Mouse (Mus musculus) frontal cortex, adult 2 months (tissue): ENCODE measurements at regions not wholly inside any gene's neighbourhood (a gene's known extent, or its start where the extent isn't known, plus 50 kb on each side); places are given as distances from the start of the nearest gene placed in this dataset.
A peak's percentile ranks its signal among the peaks of the same experiment; 100 is the strongest.
"Not testable (repeated sequence)": the region's sequence is repeated elsewhere in the genome, so short reads cannot be mapped to it uniquely, and the experiment has no call there.

Source experiments
- DNase-seq, 2 experiments: peaks; one replicate each; pipeline ENCODE4 v3.0.0; 2022; ENCODE audit warnings: low spot score in 1 of 2; ENCODE audit errors: extremely low spot score in 1 of 2

DNA sequence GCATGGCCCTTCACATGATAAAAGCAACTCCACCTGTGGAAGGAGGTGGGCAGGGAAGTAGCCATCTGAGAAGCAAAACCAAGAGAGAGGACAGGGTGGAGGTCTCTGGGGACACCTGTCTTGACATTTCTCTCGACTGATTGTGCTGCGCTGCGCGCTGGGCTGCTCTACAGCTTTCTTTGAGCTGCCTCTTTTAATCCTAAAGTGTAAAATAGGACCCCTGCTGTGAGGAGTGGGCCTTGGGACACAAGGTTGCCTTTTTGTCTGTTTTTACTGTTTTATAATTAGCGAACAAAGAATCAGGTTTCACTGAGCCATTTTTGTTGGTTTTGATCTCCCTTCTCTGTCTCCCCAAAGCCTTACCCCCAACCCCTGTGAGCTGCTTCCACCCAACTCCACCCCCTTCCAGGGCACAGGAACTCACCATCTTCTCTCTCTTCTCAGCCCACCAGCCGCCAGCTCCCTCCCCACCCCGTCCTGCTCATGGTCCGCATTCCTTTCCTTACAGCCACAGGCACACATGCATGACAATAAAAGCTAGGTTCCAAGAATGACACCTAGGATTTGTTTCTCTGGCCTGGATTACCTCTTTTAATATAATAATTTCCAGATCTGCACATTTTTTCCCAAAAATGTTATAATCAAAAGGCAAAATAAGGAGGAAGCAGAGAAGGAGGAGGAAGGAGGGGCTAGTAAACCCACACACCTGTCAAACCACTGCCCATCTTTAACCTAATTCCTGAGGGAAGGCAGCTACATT is 57.3 kb downstream of the Cbln4 start:
- no peak for DNase-seq

DNA sequence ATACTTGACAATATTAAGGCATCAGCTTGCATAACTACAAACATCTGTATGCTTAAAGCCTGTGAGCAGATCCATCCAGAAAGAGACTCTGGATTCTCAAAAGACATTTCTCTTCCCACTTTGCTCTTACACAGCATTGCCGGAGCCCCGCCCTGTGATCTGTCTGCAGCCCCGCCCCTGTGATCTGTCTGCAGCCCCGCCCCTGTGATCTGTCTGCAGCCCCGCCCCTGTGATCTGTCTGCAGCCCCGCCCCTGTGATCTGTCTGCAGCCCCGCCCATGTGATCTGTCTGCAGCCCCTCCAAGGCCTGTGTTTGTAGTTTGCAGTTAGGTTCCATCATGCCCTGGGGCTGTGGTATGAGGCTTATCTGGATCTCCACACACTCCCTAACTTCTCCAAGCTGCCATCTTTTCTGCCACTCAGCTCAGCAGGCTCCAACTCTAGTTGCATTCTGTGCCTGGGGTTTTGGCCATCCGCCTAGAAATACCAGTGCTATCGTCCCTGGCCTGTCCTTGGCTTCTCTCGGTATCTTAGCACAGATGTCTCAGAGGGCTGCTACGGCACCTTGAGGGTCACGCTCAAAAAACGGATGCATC is 73.9 kb downstream of the Cbln4 start:
- no peak for DNase-seq

DNA sequence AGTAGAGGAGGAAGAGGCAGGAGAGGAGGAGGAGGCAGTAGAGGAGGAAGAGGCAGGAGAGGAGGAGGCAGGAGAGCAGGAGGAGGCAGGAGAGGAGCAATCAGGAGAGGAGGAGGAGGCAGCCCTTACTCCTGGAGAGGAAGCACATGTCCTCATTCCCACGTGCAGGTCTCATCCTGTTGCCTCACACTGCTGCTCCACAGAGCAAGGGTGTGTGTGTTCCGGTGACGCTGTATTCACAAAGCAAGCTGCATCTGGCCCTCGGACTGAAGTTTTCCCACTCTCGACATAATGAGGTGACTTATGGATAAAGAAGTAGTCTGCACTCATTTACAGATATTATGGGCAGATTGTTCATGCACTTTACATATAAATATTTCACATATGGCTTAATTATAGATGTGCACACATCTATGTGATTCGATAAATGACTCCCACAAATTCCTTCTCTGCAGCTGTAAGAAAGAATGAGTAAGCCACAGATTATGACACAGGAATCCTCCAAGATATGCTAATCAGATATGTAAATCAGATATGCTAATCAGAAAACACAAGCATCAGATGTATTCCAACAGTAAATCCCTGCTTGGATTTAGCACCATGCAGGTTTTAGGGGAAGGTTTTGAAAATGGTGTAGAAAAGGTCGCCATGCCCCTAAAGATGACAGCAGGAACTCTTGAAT is 96.6 kb downstream of the Cbln4 start:
- DNase-seq = peak; percentile 16 to 36

DNA sequence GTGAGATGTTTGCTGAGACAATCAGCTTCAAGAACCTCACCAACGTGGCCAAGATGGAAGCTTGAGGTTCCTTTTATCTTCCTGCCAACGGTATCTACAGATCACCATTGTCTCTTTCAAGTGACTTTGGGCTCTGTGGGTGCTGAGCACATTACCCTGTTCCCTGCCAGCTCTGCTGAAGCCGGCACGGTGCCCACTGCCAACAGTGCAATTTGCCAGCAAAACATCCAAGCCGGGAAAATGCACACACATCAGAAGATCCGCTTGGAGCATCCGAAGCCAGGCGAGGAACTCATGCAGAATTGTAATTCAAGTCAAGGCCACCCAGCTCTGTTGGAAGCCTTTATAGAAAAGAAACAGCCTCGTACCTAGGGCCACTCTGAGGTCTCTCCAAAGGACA is 100.6 kb downstream of the Cbln4 start:
- DNase-seq = peak in 1 of 2 experiments; percentile 41

DNA sequence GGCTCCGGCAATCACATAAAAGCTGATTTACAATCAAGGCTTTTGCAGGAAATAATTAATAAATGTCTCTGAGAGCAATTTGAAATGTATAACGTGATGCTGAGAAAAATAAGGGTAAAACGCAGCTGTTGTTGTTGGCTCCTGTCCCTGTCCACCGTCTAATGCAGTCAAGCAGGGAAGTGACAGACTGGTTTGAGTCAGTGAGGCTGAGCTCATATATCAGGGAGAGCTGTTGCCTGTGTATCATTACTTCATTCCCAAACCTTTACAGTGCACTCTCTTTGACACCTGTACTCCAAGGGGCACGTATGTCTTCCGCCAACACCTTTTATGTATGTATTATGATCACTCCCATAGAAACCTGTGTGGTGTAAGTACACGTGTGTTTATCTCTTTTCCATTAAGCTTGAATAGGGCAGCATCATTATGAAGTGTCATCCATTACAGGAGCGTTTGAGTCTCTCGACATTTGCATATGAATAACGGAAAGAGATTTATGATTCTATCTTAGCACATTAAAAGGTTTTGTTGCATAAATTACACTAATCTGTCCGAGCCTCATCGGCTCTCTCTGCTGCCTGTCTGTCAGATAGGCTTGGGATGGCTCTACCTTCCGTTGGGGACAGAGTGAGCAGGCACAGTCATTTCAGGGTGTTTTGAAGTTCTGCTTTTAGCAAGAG is 107.5 kb downstream of the Cbln4 start:
- DNase-seq = no peak

DNA sequence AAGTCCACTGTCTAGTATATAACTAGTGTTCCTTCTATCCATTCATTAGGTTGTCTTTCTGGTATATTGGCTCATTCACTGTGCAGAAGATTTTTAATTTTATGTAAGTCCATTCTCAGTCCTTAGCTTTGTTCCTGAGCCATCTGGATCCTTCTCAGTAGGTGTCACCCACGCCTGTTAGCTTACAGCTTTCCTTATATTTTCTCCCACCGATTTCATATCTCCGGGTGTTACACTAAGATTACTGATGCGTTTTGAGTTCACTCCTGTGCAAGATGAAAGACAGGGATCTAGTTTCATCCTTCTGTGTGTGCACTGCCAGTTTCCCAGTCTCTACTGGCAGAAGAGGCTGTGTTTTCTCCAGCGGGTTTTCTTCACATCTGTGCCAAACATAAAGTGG is 122.3 kb downstream of the Cbln4 start:
- peak; percentile 29 to 68 for DNase-seq

DNA sequence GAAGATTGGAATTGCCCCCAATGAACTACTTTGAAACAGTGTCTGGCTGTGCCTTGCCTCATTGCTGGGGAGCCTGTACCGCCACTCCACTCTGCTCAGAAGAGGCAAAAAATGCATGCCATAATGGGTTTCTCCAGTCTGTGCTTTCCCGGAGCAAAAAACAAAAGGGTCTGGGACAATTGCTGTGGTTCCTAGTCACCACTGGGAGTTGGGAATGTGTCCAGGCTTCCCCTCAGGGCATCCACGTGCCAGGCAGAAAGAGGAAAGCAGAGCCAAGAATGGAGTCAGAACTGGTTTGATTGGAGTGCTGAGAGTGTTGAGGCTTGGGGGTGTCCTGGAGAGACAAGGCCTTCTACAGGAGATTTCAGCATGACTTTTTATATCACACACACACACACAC is 156.0 kb downstream of the Cbln4 start:
- no peak for DNase-seq

DNA sequence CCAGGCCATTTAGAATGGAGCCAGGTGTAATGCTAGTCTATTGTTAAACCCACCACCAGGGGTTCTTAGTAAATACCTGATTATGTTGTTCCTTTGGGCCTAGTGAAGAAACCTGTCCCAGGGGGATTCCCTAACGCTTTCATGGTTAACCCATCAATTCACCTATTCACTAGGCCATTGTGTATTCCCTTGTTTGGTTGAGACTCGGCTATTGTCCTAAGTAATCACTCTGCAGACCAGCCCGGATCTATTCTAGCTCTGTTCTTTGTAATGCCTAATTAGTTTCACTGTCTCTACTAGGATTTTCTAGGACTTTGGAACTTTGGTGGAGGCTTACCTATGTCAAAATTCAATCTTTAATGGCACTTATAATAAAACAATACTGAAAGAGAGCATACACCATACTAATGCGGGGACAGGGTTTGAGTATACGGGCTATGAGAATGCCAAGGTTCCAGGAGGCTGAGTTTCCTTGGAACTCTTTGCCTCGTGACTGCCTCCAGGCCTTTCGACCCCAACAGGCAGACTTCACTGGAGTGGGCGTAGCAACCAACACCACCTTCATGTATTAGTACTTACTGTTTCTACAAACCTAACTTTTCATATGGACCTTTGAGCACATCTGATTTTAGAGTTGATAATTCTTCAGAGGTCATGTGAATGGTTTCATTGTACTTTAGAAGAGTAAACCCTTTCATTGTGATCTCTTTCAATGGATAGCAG is 163.9 kb downstream of the Cbln4 start:
- DNase-seq = not testable (repeated sequence)

DNA sequence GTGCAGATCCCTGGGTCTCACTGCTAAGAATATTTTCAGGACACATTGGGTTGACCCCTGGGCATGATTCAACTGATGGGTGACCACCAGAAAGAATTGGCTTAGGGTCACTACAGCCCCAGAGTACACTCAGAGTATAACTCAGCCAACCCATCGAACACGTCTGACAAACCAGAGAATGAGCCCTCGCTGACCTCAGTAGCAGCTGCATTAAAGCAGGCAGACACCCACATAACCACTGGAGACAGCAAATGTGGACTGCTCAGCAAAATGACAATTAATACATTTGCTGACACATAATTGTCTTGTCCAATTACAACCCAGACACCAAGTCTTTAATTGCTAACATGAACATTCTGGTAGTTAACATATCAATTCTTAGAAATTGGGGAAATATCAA is 175.7 kb downstream of the Cbln4 start:
- DNase-seq = no peak

DNA sequence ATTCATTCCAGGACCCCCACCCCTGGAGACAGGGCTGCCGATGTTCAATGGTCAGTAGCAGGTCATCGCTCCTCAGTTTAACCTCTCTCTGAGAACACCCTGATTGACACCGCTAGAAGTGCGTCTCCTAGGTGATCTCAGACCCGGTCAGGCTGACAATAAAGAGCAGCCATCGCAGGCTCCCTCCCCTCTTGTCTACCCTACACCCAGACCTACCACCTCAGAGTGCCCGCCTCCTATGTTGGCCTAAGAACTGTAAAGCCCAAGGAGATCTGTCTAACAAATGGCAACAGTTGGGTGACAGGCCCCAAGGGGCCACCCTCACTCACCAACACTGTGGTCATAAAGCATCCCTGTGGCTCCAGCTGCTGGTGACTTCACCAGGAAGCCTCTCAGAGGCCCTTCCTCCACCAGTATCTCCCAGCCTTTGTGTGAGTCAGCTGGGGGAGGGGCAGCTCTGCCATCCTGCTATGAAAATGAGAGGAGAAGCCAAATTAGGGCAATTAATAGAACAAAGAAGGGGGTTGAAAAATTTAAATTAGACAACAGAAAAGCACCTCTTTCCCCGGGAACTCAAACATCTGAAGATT is 178.8 kb downstream of the Cbln4 start:
- no peak for DNase-seq

DNA sequence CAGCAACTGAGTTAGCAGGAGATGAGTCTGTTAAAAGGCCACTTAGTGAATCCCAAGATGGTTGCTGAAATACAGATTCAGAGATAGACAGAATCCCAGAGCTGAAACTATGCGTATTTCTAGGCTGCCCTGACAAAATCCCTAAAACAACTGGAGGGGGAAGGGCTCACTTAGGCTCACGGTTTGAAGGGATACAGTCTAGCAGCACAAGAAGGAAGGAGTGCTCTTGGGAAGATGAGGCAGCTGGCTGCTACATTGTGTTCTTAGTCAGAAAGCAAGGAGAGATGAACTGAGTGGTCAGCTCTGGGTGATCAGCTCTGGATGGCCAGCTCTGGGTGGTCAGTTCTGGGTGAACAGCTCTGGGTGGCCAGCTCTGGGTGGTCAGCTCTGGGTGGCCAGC is 180.6 kb downstream of the Cbln4 start:
- no peak for DNase-seq

DNA sequence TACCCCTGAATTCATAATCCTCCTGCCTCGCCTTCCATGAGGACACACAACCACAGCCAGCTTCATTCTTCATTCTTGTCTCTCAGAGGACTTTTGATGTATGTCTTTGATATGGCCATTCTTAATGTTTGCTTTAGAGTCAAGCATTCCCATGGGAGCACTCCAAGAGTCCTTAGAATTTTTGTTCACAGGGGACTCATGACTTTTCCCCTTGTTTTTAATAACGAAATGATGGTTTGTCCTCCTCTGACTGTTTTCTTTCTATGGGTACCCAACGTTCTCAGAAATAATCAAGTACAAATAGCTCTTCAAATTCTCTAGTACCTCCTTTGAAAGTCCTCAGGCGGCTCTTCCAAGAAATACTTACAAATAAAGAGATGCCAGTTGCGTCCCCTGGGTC is 184.4 kb downstream of the Cbln4 start:
- no peak for DNase-seq

DNA sequence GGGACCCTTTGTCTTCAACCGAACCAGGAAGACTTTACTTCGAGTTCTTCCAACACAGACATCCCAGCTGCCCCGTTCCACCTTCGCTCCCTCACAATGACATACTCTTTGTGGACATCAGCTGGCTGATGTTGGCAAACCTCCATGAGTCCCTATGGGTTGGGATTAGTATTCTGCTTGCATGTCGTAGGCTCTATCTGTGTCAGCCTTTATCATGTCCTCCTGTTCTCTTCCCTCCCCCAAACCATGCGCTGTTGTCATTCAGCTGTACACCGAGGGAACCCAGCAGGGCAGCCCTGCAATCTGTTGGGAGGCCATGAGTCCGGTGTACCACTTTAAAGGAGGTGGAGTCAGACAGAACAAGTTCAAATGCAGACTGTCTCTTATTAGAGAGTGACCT is 186.8 kb downstream of the Cbln4 start:
- DNase-seq = no peak

DNA sequence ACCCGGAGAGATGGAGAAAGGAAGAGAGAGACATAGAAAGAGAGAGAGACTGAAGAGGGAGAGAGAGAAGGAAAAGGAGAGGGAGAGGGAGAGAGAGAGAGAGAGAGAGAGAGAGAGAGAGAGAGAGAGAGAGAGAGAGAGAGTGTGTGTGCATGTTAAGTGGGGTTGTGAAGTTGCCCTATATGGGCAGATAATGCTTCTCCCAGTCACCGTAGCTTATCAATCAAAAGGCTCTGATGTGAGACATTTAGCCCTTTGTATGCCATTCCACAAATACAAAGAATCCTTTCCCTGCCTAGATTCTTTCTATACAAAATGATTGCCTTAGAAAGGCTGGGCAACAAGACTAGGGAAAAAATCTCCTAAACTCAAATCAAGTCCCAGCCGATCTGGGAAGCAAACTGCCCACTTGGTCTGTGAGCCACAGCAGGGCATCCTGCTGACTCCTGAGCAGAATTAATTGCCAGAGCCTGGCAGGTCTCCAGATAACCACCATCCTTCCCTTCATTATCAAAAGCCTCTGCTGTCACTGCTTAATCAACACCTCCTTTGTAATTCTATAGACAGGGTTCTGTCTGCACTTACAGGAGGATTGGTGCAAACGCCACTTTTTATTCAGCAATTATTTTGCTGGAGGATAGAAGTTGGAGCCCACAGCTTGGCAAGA is 196.3 kb downstream of the Cbln4 start:
- peak in 1 of 2 experiments; percentile 4 for DNase-seq

DNA sequence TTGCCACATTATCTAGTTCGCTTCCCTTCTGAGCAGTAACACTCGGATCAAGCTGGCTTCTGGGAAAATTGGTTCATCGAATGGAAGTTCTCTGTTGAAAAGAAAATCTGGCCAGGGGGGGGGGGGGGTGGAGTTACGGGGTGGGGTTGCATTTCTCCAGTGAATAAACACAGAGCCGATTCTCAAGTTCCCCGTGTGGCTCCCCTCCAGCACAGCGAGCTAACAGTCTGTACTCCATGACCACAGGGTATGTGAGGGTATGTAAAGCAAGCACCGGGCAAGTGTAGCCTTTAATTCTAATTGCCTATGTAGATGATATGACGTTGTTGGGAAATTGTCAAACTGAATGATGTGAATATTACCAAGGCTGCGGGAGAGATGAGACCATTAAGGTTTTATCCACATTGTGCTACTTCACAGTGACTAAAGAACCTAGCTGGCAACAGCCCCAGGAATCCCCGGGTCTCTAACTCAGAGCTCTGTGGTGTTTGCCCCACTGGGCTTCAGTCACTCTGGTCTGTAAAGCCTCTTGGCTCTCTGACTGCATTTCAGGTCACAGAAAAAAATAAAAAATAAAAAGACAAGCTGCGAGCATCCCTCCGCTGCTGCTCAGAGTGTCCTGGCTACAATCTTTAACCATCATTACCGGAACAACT is 203.1 kb downstream of the Cbln4 start:
- DNase-seq = no peak

DNA sequence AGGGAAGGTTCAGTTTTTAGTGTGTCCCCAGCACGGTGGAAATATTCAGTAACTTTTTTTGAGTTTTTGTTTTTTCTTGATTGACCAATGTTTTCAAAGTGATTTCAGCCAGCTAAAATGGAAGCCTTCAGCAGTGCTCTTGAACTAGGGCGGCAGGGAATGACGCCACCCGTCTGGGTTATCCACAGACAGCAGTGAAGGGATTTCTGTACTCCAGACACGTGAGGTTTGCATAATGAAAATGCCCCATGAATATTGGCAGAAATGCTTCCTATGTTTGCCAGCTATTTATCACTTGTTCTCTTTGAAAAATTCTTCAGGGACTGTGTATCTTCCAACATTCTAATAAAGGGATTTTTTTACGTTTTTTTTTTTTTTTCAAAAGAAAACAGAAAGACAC is 221.1 kb downstream of the Cbln4 start:
- no peak for DNase-seq

DNA sequence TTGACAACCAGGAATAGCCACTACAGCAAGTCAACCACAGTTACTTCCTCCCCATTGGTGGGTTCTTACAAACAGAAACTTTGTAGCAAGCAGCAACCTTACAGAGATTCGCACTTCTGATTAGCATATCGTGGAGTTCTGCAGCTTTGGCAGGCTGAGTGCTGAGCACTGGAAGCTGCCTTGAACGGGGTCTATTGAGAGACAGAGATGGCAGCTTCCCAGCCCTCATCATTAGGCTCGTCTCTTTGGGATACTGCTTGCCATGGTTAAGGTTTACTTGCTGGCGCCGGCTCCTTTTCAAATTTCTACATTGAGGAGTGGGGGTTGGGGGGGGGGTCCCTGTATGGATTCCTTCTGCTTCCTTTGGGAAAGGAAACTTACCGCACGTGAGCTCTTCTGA is 224.8 kb downstream of the Cbln4 start:
- no peak for DNase-seq

DNA sequence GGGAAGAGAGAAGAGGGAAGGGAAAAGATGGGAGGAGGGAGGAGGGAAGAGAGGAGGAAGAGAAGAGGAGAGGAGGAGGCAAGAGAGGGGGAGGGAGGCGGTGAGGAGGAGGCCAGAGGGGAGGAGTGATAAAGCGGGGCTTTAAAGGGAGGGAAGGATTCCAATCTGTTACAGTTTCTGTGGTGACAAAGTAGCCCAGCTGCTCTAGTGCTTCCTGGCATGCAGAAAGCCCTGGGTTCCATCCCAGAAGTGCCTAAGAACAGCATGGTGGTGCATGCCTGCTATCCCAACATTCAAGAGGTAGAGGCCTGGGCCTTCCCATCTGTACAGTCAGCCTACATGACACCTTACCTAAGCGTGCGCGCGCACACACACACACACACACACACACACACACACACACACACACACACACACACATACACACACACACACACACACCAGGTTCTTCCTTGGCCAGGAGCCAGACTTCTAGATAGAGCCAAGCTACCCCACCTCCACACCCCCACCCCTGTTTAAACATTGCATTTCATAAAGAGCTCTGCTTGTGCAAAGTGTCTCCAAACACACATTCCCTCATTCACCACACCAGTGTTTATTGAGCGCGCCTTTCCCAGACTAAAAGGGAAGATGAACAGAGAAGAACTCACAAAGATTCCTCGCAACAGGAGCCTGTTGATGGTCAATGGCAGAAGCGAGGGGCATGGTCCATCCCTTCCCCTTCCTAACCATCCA is 226.4 kb downstream of the Cbln4 start:
- DNase-seq = peak in 1 of 2 experiments; percentile 18

DNA sequence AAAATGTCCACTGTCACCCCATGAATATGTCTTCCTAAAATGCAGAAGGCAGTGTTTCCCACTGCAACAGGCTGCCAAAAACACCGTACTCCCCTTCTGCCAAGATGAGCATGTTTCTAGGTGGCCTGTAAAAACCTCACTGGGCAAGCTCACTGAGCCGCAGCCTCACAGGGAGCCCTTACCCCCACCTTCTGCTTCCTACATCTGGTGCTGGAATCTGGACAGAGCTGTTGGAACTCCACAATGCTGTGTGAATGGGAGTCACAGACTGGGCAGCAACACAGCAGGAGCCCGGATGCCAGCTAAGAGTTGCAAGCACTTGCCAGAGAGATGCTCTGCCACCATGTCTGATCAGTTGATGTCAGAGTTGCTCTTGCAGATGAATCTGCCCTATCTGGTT is 230.6 kb downstream of the Cbln4 start:
- no peak for DNase-seq
